Mouse (Mus musculus): ENCODE results near the gene Cldn17. TPM values are rescaled to one million over a fixed set of nuclear protein-coding genes. Genes with fewer than 3 reads are reported as not detected.

The Cldn17 gene
- polyA plus RNA-seq (2012; fragmentation: generic; extraction: Trizol), result not detected

GRCm38 (mm10) chr16:88506878-88507277 is at the start of gene Cldn17:
Gene Cldn17 (minus strand): TSS chr16:88506978.
- Histone ChIP-seq H3K27me3 (ENCODE audit: control insufficient read depth, insufficient read depth, insufficient read length) (no peaks in the 10 kb centered on the region), H3K36me3 (ENCODE audit: control insufficient read depth, insufficient read depth) (no peaks in the 10 kb centered on the region), H3K4me3 (no peak within 1 kb of the TSS), H3K79me2 (ENCODE audit: control insufficient read depth, insufficient read depth) (no peaks in the 10 kb centered on the region), H3ac (ENCODE audit: control insufficient read depth, insufficient read length) (no peak within 1 kb of the TSS), H3K4me2 (ENCODE audit: low read depth) (no peak within 1 kb of the TSS)
- no peak for TF ChIP-seq CEBPB (IDR thresholded peaks at IDR 0.05; ENCODE audit: insufficient read depth, poor library complexity, severe bottlenecking)

GRCm38 (mm10) chr16:88542488-88542887 is 35.7 kb upstream of the Cldn17 start:
- H3K36me3 ChIP-seq (ENCODE audit: control insufficient read depth, insufficient read depth), result no peaks in the 10 kb centered on the region
- no peak overlapping the region for H3ac ChIP-seq (ENCODE audit: control insufficient read depth, insufficient read length)
- H3K4me3 ChIP-seq, result no peak overlapping the region
- H3K4me2 ChIP-seq (ENCODE audit: low read depth), result no peak overlapping the region
- H3K27me3 ChIP-seq (ENCODE audit: control insufficient read depth, insufficient read depth, insufficient read length), result no peaks in the 10 kb centered on the region
- no peaks in the 10 kb centered on the region for H3K79me2 ChIP-seq (ENCODE audit: control insufficient read depth, insufficient read depth)
- no peak for TF ChIP-seq CEBPB (IDR thresholded peaks at IDR 0.05; ENCODE audit: insufficient read depth, poor library complexity, severe bottlenecking)
- TF ChIP-seq REST (IDR thresholded peaks at IDR 0.05; ENCODE audit: insufficient read depth, insufficient read length), result no peak
- TF ChIP-seq MYOG (IDR thresholded peaks at IDR 0.05; ENCODE audit: control insufficient read depth in 1 of 3, insufficient read depth in 1 of 3, insufficient read length in 2 of 3, low read depth in 2 of 3), result no peak
- no peak for TF ChIP-seq POLR2AphosphoS2 (IDR thresholded peaks at IDR 0.05; ENCODE audit: insufficient read length, low read depth)
- no peak for TF ChIP-seq TCF12 (IDR thresholded peaks at IDR 0.05; ENCODE audit: insufficient read depth, poor library complexity, severe bottlenecking)
- no peak for TF ChIP-seq TCF3 (IDR thresholded peaks at IDR 0.05; ENCODE audit: insufficient read length, low read depth)
- no peak for TF ChIP-seq MYOD1 (IDR thresholded peaks at IDR 0.05; ENCODE audit: control insufficient read depth in 1 of 3, insufficient read length in 2 of 3, low read depth in 2 of 3)
- no peak for TF ChIP-seq USF1 (IDR thresholded peaks at IDR 0.05; ENCODE audit: low read depth)
- TF ChIP-seq SRF (IDR thresholded peaks at IDR 0.05; ENCODE audit: control insufficient read depth, insufficient read length, low read depth), result no peak
- TF ChIP-seq POLR2A (IDR thresholded peaks at IDR 0.05; ENCODE audit: insufficient read length, low read depth), result no peak
- no peak for TF ChIP-seq MAX (IDR thresholded peaks at IDR 0.05; ENCODE audit: low read depth)
- TF ChIP-seq E2F4 (IDR thresholded peaks at IDR 0.05; ENCODE audit: insufficient read depth), result no peak

- no peak overlapping the region for H3K4me3 ChIP-seq
- H3K27me3 ChIP-seq (ENCODE audit: control insufficient read depth, insufficient read depth, insufficient read length), result no peaks in the 10 kb centered on the region
- H3K36me3 ChIP-seq (ENCODE audit: control insufficient read depth, insufficient read depth), result no peaks in the 10 kb centered on the region
- H3K79me2 ChIP-seq (ENCODE audit: control insufficient read depth, insufficient read depth), result no peaks in the 10 kb centered on the region
- no peak overlapping the region for H3ac ChIP-seq (ENCODE audit: control insufficient read depth, insufficient read length)
- TF ChIP-seq E2F4 (IDR thresholded peaks at IDR 0.05; ENCODE audit: insufficient read depth) (no peak), TCF3 (IDR thresholded peaks at IDR 0.05; ENCODE audit: insufficient read length, low read depth) (no peak), SRF (IDR thresholded peaks at IDR 0.05; ENCODE audit: control insufficient read depth, insufficient read length, low read depth) (no peak), MYOD1 (IDR thresholded peaks at IDR 0.05; ENCODE audit: control insufficient read depth in 1 of 3, insufficient read length in 2 of 3, low read depth in 2 of 3) (no peak), TCF12 (IDR thresholded peaks at IDR 0.05; ENCODE audit: insufficient read depth, poor library complexity, severe bottlenecking) (no peak), REST (IDR thresholded peaks at IDR 0.05; ENCODE audit: insufficient read depth, insufficient read length) (no peak), POLR2A (IDR thresholded peaks at IDR 0.05; ENCODE audit: insufficient read length, low read depth) (no peak), CEBPB (IDR thresholded peaks at IDR 0.05; ENCODE audit: insufficient read depth, poor library complexity, severe bottlenecking) (no peak), USF1 (IDR thresholded peaks at IDR 0.05; ENCODE audit: low read depth) (no peak), MYOG (IDR thresholded peaks at IDR 0.05; ENCODE audit: control insufficient read depth in 1 of 3, insufficient read depth in 1 of 3, insufficient read length in 2 of 3, low read depth in 2 of 3) (no peak), MAX (IDR thresholded peaks at IDR 0.05; ENCODE audit: low read depth) (no peak), POLR2AphosphoS2 (IDR thresholded peaks at IDR 0.05; ENCODE audit: insufficient read length, low read depth) (no peak)
- no peak overlapping the region for H3K4me2 ChIP-seq (ENCODE audit: low read depth)
Observed at GRCm38 (mm10) chr16:88539841-88540487, 33.2 kb upstream of the Cldn17 start.

- no peaks in the 10 kb centered on the region for H3K27me3 ChIP-seq (ENCODE audit: control insufficient read depth, insufficient read depth, insufficient read length)
- H3K4me2 ChIP-seq (ENCODE audit: low read depth), result no peak overlapping the region
- H3K4me3 ChIP-seq, result no peak overlapping the region
- no peaks in the 10 kb centered on the region for H3K36me3 ChIP-seq (ENCODE audit: control insufficient read depth, insufficient read depth)
- TF ChIP-seq REST (IDR thresholded peaks at IDR 0.05; ENCODE audit: insufficient read depth, insufficient read length) (no peak), TCF12 (IDR thresholded peaks at IDR 0.05; ENCODE audit: insufficient read depth, poor library complexity, severe bottlenecking) (no peak), MYOG (IDR thresholded peaks at IDR 0.05; ENCODE audit: control insufficient read depth in 1 of 3, insufficient read depth in 1 of 3, insufficient read length in 2 of 3, low read depth in 2 of 3) (no peak), E2F4 (IDR thresholded peaks at IDR 0.05; ENCODE audit: insufficient read depth) (no peak), POLR2AphosphoS2 (IDR thresholded peaks at IDR 0.05; ENCODE audit: insufficient read length, low read depth) (no peak), SRF (IDR thresholded peaks at IDR 0.05; ENCODE audit: control insufficient read depth, insufficient read length, low read depth) (no peak), USF1 (IDR thresholded peaks at IDR 0.05; ENCODE audit: low read depth) (no peak)
- H3K79me2 ChIP-seq (ENCODE audit: control insufficient read depth, insufficient read depth), result no peaks in the 10 kb centered on the region
- H3ac ChIP-seq (ENCODE audit: control insufficient read depth, insufficient read length), result no peak overlapping the region
Observed at GRCm38 (mm10) chr16:88511348-88511747, 4.6 kb upstream of the Cldn17 start.

- Histone ChIP-seq H3K36me3 (ENCODE audit: control insufficient read depth, insufficient read depth) (no peaks in the 10 kb centered on the region), H3K79me2 (ENCODE audit: control insufficient read depth, insufficient read depth) (no peaks in the 10 kb centered on the region), H3K4me2 (ENCODE audit: low read depth) (no peak overlapping the region), H3K4me3 (no peak overlapping the region), H3ac (ENCODE audit: control insufficient read depth, insufficient read length) (no peak overlapping the region), H3K27me3 (ENCODE audit: control insufficient read depth, insufficient read depth, insufficient read length) (no peaks in the 10 kb centered on the region)
- TF ChIP-seq MYOG (IDR thresholded peaks at IDR 0.05; ENCODE audit: control insufficient read depth in 1 of 3, insufficient read depth in 1 of 3, insufficient read length in 2 of 3, low read depth in 2 of 3) (no peak), MYOD1 (IDR thresholded peaks at IDR 0.05; ENCODE audit: control insufficient read depth in 1 of 3, insufficient read length in 2 of 3, low read depth in 2 of 3) (no peak), TCF12 (IDR thresholded peaks at IDR 0.05; ENCODE audit: insufficient read depth, poor library complexity, severe bottlenecking) (no peak), POLR2AphosphoS2 (IDR thresholded peaks at IDR 0.05; ENCODE audit: insufficient read length, low read depth) (no peak), USF1 (IDR thresholded peaks at IDR 0.05; ENCODE audit: low read depth) (no peak), TCF3 (IDR thresholded peaks at IDR 0.05; ENCODE audit: insufficient read length, low read depth) (no peak), SRF (IDR thresholded peaks at IDR 0.05; ENCODE audit: control insufficient read depth, insufficient read length, low read depth) (no peak), POLR2A (IDR thresholded peaks at IDR 0.05; ENCODE audit: insufficient read length, low read depth) (no peak), MAX (IDR thresholded peaks at IDR 0.05; ENCODE audit: low read depth) (no peak), CEBPB (IDR thresholded peaks at IDR 0.05; ENCODE audit: insufficient read depth, poor library complexity, severe bottlenecking) (no peak), E2F4 (IDR thresholded peaks at IDR 0.05; ENCODE audit: insufficient read depth) (no peak), REST (IDR thresholded peaks at IDR 0.05; ENCODE audit: insufficient read depth, insufficient read length) (no peak)
Observed at GRCm38 (mm10) chr16:88508150-88508549, 1.4 kb upstream of the Cldn17 start.
